In genomic region chr17:45566360-45567161, GRCm38 (mm10) we compare ENCODE assay signal across 1 mouse cellular context.
A peak's percentile ranks its signal among the peaks of the same experiment; 100 is the strongest.
TF ChIP-seq lines count a peak whose summit lies in the region.

No protein-coding gene starts in this region.

TF ChIP-seq in MEL, 35 proteins besides CTCF, POLR2A, EP300 and RAD21 (continued from another document):
- no peak for TF ChIP-seq MEF2A (IDR thresholded peaks at IDR 0.05; ENCODE audit: extremely low read depth, insufficient replicate concordance, low read depth, low read length, poor library complexity, severe bottlenecking)
- 0 out of 2 replicates have a peak, but pooled peaks have one; percentile 30 for TF ChIP-seq MAZ (IDR thresholded peaks at IDR 0.05; ENCODE audit: low read depth, low read length)
- TF ChIP-seq SMC3 (IDR thresholded peaks at IDR 0.05; ENCODE audit: low read depth, low read length), result peak; percentile 4; the same call in 1 of the 2 replicates
- no peak for TF ChIP-seq TCF12 (IDR thresholded peaks at IDR 0.05; ENCODE audit: low read depth, low read length)
- no peak; the same call in 1 of the 2 replicates for TF ChIP-seq CHD2 (IDR thresholded peaks at IDR 0.05; ENCODE audit: low read length)
- no peak for TF ChIP-seq JUND (IDR thresholded peaks at IDR 0.05; ENCODE audit: low read depth, low read length)
- no peak for TF ChIP-seq BHLHE40 (IDR thresholded peaks at IDR 0.05; ENCODE audit: borderline replicate concordance, low read depth, low read length)
- peak; percentile 77 for TF ChIP-seq POLR2AphosphoS5 (IDR thresholded peaks at IDR 0.05; ENCODE audit: borderline replicate concordance, low read depth, low read length)
- no peak for TF ChIP-seq GABPA (IDR thresholded peaks at IDR 0.05; ENCODE audit: low read depth, low read length)
- no peak for TF ChIP-seq NELFE (IDR thresholded peaks at IDR 0.05; ENCODE audit: low read depth, low read length)
